Mouse (Mus musculus) activated CD4-positive, CD25-positive, alpha-beta regulatory T cell, adult 4 months (primary cell): Measurements from ENCODE around the gene Scamp4. TPM values are rescaled to one million over a fixed set of nuclear protein-coding genes. Genes with fewer than 3 reads are reported as not detected.
"Not testable (repeated sequence)": the region's sequence is repeated elsewhere in the genome, so short reads cannot be mapped to it uniquely, and the experiment has no call there.

Experiments
- ATAC-seq: one replicate; pipeline ENCODE4 v1.8.0; 2017
- polyA plus RNA-seq, 2 experiments: library from polyadenylated mRNA; unstranded; fragments of 100-300 nt; shearing (Covaris generic); gene quantifications; one replicate each; pipeline ENCODE4 v1.2.1; 2017

Scamp4 gene
- polyA plus RNA-seq, 2 experiments from 2014 or later = 104 to 107 TPM

GRCm38 (mm10) chr10:80611024-80611423, 8.4 kb downstream of the Scamp4 start:
- ATAC-seq = no peak

GRCm38 (mm10) chr10:80611905-80612304, 9.2 kb downstream of the Scamp4 start:
- no peak for ATAC-seq

- ATAC-seq = no peak
These were observed 11.1 kb downstream of the Scamp4 start for GRCm38 (mm10) chr10:80613821-80614220.

GRCm38 (mm10) chr10:80614351-80614750, 11.7 kb downstream of the Scamp4 start:
- ATAC-seq = no peak

- ATAC-seq = peak; percentile 75
These were observed 15.5 kb downstream of the Scamp4 start for GRCm38 (mm10) chr10:80618181-80618580.

- no peak for ATAC-seq
These were observed 17.0 kb downstream of the Scamp4 start for GRCm38 (mm10) chr10:80619465-80620244.

GRCm38 (mm10) chr10:80620365-80620764, 17.7 kb downstream of the Scamp4 start:
- ATAC-seq = no peak

- no peak for ATAC-seq
These were observed 18.4 kb downstream of the Scamp4 start for GRCm38 (mm10) chr10:80620796-80621689.

GRCm38 (mm10) chr10:80621690-80621939, 18.9 kb downstream of the Scamp4 start:
- ATAC-seq = no peak

GRCm38 (mm10) chr10:80621940-80622660, 19.4 kb downstream of the Scamp4 start:
- peak; percentile 73 for ATAC-seq

GRCm38 (mm10) chr10:80622661-80623456, 20.2 kb downstream of the Scamp4 start, which contains the start of gene Csnk1g2:
Csnk1g2 (plus strand) TSS chr10:80622838.
- ATAC-seq = no peak

- ATAC-seq = peak; percentile 22
These were observed 21.0 kb downstream of the Scamp4 start for GRCm38 (mm10) chr10:80623457-80624191.

- no peak for ATAC-seq
These were observed 23.1 kb downstream of the Scamp4 start for GRCm38 (mm10) chr10:80625764-80626163.

GRCm38 (mm10) chr10:80627685-80628084, 25.0 kb downstream of the Scamp4 start:
- no peak for ATAC-seq

- peak; percentile 88 for ATAC-seq
These were observed 26.3 kb downstream of the Scamp4 start for GRCm38 (mm10) chr10:80628925-80629324.

GRCm38 (mm10) chr10:80635345-80635744, 32.7 kb downstream of the Scamp4 start:
- ATAC-seq = no peak

GRCm38 (mm10) chr10:80646936-80647335, 44.3 kb downstream of the Scamp4 start:
- ATAC-seq = no peak

GRCm38 (mm10) chr10:80649910-80650309, 47.2 kb downstream of the Scamp4 start:
- not testable (repeated sequence) for ATAC-seq

GRCm38 (mm10) chr10:80650392-80650791, 47.7 kb downstream of the Scamp4 start:
- ATAC-seq = no peak

- ATAC-seq = no peak
These were observed 50.6 kb downstream of the Scamp4 start for GRCm38 (mm10) chr10:80653156-80653720.

- no peak for ATAC-seq
These were observed 52.2 kb downstream of the Scamp4 start for GRCm38 (mm10) chr10:80654866-80655265.
